Mouse (Mus musculus) ES-Bruce4 (cell line): ENCODE measurements around the gene Hoxc10.

Experiments
- CTCF ChIP-seq: IDR thresholded peaks from one replicate; pipeline ENCODE4 v1.8.1; 2011; ENCODE audit warnings: low read depth, low read length
- POLR2A ChIP-seq: IDR thresholded peaks from one replicate; pipeline ENCODE4 v1.8.1; 2011; ENCODE audit warnings: low read length; ENCODE audit not compliant: insufficient read depth

DNA sequence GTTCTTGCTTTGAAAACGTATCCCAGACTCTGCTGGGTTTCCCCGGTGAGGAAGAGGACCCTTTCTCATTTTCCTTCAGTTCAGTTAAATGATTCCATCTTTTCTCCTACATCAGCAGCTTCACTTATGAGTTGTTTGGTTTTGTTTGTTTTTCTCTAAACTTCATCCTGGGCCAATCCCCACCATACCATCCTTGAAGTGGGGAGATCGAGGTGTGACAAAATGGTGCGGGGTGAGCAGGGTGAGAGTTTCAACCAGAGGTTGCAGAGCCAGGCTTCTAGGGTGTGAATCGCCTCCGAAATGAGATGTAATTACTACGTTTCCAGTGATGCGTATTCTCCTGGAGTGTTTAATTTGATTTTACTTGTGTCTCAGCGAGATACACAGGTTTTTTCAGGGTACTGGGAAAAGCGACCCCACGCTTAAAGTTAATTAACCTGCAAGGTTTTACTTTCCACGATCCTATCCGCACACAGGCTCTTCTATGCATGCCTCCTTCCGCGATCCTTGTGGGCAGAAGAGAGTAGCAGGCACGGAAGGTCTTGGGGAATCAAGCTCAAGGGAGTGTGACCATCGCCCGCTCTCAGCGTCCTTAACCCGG is 48.5 kb upstream of the Hoxc10 start:
- TF ChIP-seq CTCF = no peak
- TF ChIP-seq POLR2A = no peak
